Mouse (Mus musculus) hindbrain, embryonic 15.5 days (tissue): ENCODE results near the gene Endod1. TPM values are rescaled to one million over a fixed set of nuclear protein-coding genes. Genes with fewer than 3 reads are reported as not detected.
A peak's percentile ranks its signal among the peaks of the same experiment; 100 is the strongest.

ENCODE experiments used
- ATAC-seq: fragments of 200-750 bp; cut with Nextera tagmentation; 2 replicates; pipeline ENCODE4 v1.8.0; 2017; ENCODE audit warnings: low read depth, moderate number of reproducible peaks, moderate TSS enrichment; ENCODE audit not compliant: low FRiP score
- H3K27ac ChIP-seq: fragments of 300-500 bp; sonication (generic); replicated peaks from 2 replicates; pipeline ENCODE4 v1.5.1; 2015; ENCODE audit warnings: mild to moderate bottlenecking, inconsistent platforms
- H3K27me3 ChIP-seq: fragments of 300-500 bp; sonication (generic); 2 replicates; pipeline ENCODE4 v1.6.1; 2015; ENCODE audit warnings: control low read depth, inconsistent platforms
- H3K36me3 ChIP-seq: fragments of 300-500 bp; sonication (generic); 2 replicates; pipeline ENCODE4 v1.6.1; 2015; ENCODE audit warnings: control low read depth, inconsistent platforms
- H3K4me1 ChIP-seq: fragments of 300-500 bp; sonication (generic); replicated peaks from 2 replicates; pipeline ENCODE4 v1.6.1; 2015; ENCODE audit warnings: control low read depth, inconsistent platforms
- H3K4me2 ChIP-seq: fragments of 300-500 bp; sonication (generic); 2 replicates; pipeline ENCODE4 v1.6.1; 2015; ENCODE audit warnings: moderate library complexity, mild to moderate bottlenecking, inconsistent platforms
- H3K4me3 ChIP-seq: fragments of 300-500 bp; sonication (generic); 2 replicates; pipeline ENCODE4 v1.5.1; 2015; ENCODE audit warnings: mild to moderate bottlenecking, inconsistent platforms
- H3K9ac ChIP-seq: fragments of 300-500 bp; sonication (generic); 2 replicates; pipeline ENCODE4 v1.6.1; 2015; ENCODE audit warnings: inconsistent platforms
- H3K9me3 ChIP-seq: fragments of 300-500 bp; sonication (generic); 2 replicates; pipeline ENCODE4 v1.6.1; 2016; ENCODE audit warnings: control low read depth, inconsistent platforms
- WGBS: fragments of 180-500 bp; shearing (Covaris S2); methylation state at CpG from one replicate; pipeline ENCODE4 v1.1.7; 2015; 5-methylcytosine and 5-hydroxymethylcytosine counted together
- polyA plus RNA-seq: library from polyadenylated mRNA; unstranded; fragments of >200 nt; fragmentation: Nextera tagmentation; extraction: Ambion mirVana; gene quantifications from 2 replicates; pipeline ENCODE4 v1.2.1, GENCODE M21; 2015

Gene Endod1
- polyA plus RNA-seq, 1 experiment from 2014 or later: 30.6 TPM

DNA sequence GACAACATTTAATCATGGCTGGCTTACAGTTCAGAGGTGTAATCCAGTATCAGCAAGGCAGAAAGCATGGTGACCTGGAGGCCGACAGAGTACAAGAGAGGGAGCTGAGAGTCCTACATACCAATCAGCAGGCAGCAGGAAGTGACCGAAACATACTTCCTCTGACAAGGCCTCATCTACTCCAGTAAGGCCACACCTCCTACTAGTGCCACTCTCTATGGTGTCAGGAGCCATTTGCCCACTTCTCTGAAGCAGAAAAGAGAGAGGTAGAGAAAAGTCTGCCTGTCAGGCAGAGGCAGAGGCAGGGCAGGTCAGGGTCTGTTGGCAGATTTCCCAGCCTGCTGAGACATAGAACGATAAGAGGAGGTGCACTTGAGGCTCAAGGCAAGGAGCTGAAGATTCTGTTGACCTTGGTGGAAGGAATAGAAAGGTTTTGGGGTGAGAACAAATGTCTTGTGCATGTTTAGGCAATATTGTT is 10.6 kb upstream of the Endod1 start:
- Histone ChIP-seq H3K4me3 (no peak overlapping the region), H3K27me3 (no peaks in the 10 kb centered on the region), H3K9ac (no peak overlapping the region), H3K27ac (no peak overlapping the region), H3K36me3 (no peaks in the 10 kb centered on the region), H3K9me3 (no peaks in the 10 kb centered on the region), H3K4me1 (no peaks in the 10 kb centered on the region), H3K4me2 (no peak overlapping the region)
- WGBS: 85% methylated on average over 3 of the region's 3 CpGs
- ATAC-seq: no peak

DNA sequence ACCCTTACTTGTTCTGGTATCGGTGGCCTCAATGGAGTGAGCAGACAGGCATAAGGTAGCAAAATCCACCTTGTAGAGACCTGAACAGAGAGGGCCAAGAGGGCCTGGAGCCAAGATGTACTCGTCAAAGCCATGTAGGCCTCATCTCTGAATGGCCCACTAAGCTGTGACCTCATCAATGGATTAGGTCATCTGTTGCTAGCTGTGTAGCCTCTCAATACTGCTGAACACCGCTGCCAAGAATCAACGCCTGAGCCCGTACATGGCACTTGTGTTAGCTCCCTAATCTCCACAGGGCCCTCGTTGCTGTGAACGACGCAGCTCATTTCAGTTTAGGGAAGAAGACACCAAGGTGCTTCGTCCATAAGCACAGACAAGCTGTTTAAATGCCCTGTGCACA is 10.0 kb upstream of the Endod1 start:
- H3K27me3 ChIP-seq: no peaks in the 10 kb centered on the region
- no peaks in the 10 kb centered on the region for H3K36me3 ChIP-seq
- ATAC-seq: no peak
- no peak overlapping the region for H3K27ac ChIP-seq
- H3K4me3 ChIP-seq: no peak overlapping the region
- no peaks in the 10 kb centered on the region for H3K4me1 ChIP-seq
- no peak overlapping the region for H3K4me2 ChIP-seq
- no peak overlapping the region for H3K9ac ChIP-seq
- WGBS: 93% methylated on average over 9 of the region's 9 CpGs
- H3K9me3 ChIP-seq: no peaks in the 10 kb centered on the region

DNA sequence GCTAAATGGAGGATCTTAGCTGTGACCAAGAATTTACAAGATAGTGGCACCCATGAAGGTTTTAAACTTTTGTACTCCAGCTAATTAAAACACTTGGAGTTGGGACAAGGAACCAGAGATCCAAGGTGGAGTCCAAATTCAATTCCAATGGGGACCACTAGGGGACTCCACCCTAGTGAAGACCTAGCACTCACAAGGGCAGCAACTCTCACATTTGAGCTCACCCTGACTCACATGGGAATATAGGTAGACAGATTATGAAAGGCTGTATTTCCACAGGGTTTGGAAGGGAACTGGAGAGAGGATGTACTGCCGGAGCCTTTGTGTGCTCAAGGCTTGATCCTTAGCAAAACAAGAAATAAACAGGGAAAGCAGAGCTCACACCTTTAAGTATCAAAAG is 9.0 kb upstream of the Endod1 start:
- H3K9ac ChIP-seq: no peak overlapping the region
- H3K27ac ChIP-seq: no peak overlapping the region
- no peak for ATAC-seq
- no peaks in the 10 kb centered on the region for H3K9me3 ChIP-seq
- H3K4me1 ChIP-seq: no peaks in the 10 kb centered on the region
- H3K4me2 ChIP-seq: no peak overlapping the region
- 97% methylated on average over 1 of the region's 1 CpGs for WGBS
- no peak overlapping the region for H3K4me3 ChIP-seq
- H3K36me3 ChIP-seq: no peaks in the 10 kb centered on the region
- no peaks in the 10 kb centered on the region for H3K27me3 ChIP-seq

DNA sequence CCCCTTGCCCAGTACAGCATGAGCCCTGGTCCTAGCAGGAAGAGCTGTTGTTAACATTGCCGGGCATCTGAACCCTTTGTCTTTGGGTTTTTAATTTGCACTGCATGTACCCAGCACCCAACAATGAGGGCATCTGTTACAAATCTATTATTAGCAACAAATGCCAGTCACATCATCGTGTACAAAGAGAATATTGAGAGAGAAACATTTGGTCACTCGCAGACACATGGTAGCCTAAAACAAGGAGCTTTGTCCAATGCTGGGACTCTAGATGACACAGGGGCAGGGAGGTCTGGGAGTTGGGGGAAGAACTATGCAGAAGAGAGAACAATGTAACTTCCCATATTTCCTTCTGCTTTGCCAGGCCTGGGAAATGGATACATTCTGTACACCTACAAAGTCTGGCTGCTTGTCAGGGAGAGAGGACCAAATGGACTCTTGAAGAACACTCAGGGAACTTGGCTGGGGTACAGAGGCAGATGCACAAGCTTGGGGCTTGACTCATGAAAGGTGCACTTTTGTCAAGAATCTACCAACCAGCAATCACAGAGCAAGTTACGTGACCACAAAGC is 7.8 kb upstream of the Endod1 start:
- H3K4me3 ChIP-seq: no peak overlapping the region
- no peak overlapping the region for H3K27ac ChIP-seq
- H3K4me2 ChIP-seq: no peak overlapping the region
- no peak for ATAC-seq
- no peaks in the 10 kb centered on the region for H3K9me3 ChIP-seq
- 48% methylated on average over 4 of the region's 4 CpGs for WGBS
- no peaks in the 10 kb centered on the region for H3K36me3 ChIP-seq
- no peaks in the 10 kb centered on the region for H3K27me3 ChIP-seq
- H3K9ac ChIP-seq: no peak overlapping the region
- H3K4me1 ChIP-seq: no peaks in the 10 kb centered on the region

DNA sequence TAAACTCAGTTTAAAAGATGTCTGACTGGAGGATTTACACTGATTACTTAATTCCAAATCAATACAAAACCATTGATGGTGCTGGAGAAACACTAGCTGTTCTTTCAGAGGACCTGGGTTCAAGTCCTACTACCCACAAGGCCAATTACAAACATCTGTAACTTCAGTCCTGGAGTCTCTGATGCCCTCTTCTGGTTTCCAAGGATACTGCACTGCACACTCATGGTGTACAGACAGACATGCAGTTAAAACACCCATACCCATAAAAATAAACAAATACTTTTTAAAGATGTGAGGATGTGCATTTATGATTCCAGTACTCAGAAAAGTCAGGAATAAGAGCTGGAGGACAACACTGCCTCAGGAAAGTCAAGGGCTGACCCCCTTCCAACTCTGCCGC is 6.7 kb upstream of the Endod1 start:
- Histone ChIP-seq H3K9me3 (no peaks in the 10 kb centered on the region), H3K4me1 (no peaks in the 10 kb centered on the region), H3K4me2 (no peak overlapping the region), H3K27me3 (no peaks in the 10 kb centered on the region), H3K27ac (no peak overlapping the region), H3K36me3 (no peaks in the 10 kb centered on the region), H3K9ac (no peak overlapping the region), H3K4me3 (no peak overlapping the region)
- no peak for ATAC-seq
- 100% methylated on average over 1 of the region's 1 CpGs for WGBS

DNA sequence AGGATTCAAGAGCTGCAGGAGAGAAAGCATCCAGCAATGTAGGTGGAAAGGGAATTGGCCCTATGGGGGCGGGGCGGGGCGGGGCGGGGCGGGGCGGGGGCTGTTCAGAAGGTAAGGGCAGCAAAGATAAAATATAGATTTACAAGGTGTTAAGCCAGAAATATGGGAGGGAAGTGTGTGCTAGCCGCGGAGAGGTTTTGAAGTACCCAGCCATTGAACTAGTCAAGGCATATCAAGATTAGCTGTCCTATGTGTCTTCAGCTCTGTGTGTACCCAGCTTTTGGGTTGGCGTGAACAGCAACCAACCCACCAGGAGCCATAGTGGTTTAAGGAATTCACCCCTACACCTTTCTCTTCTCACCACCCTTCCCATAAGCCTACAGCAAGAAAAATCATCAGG is 5.5 kb upstream of the Endod1 start:
- 89% methylated on average over 9 of the region's 9 CpGs for WGBS
- ATAC-seq: no peak
- Histone ChIP-seq H3K9ac (no peak overlapping the region), H3K27me3 (no peaks in the 10 kb centered on the region), H3K27ac (no peak overlapping the region), H3K4me1 (peaks cover 6% of the 10 kb centered on the region), H3K4me3 (no peak overlapping the region), H3K36me3 (no peaks in the 10 kb centered on the region), H3K9me3 (no peaks in the 10 kb centered on the region), H3K4me2 (no peak overlapping the region)

DNA sequence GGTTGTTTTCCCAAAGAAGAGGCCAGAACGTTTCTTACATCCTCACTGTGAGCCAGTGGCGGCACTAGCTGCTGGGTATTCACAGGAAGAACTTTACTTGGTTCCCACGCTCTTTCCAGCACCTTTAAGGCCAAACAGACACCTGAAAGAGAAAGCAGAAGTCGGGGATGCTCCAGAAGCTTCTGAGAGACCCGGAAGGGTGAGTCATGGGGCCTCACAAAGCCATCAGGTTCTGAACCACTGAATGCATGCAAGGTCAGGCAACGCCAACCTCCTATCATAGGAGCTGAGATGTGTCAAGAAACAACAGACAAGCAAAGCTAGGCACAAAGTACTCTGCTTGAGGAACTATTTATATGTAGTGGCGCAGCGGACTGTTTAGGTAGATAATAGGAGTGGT is 4.4 kb upstream of the Endod1 start:
- no peak overlapping the region for H3K27ac ChIP-seq
- no peak overlapping the region for H3K4me2 ChIP-seq
- H3K9ac ChIP-seq: no peak overlapping the region
- H3K4me3 ChIP-seq: no peak overlapping the region
- H3K4me1 ChIP-seq: peaks cover 11% of the 10 kb centered on the region
- no peaks in the 10 kb centered on the region for H3K27me3 ChIP-seq
- no peaks in the 10 kb centered on the region for H3K36me3 ChIP-seq
- ATAC-seq: no peak
- WGBS: 87% methylated on average over 8 of the region's 8 CpGs
- no peaks in the 10 kb centered on the region for H3K9me3 ChIP-seq

GRCm38 (mm10) chr9:14383186-14383920 is 2.0 kb upstream of the Endod1 start:
- no peak for ATAC-seq
- H3K4me3 ChIP-seq: no peak overlapping the region
- H3K36me3 ChIP-seq: no peaks in the 10 kb centered on the region
- H3K27me3 ChIP-seq: no peaks in the 10 kb centered on the region
- no peaks in the 10 kb centered on the region for H3K9me3 ChIP-seq
- H3K27ac ChIP-seq: no peak overlapping the region
- H3K4me2 ChIP-seq: no peak overlapping the region
- WGBS: 89% methylated on average over 4 of the region's 4 CpGs
- peaks cover 24% of the 10 kb centered on the region for H3K4me1 ChIP-seq
- H3K9ac ChIP-seq: no peak overlapping the region

DNA sequence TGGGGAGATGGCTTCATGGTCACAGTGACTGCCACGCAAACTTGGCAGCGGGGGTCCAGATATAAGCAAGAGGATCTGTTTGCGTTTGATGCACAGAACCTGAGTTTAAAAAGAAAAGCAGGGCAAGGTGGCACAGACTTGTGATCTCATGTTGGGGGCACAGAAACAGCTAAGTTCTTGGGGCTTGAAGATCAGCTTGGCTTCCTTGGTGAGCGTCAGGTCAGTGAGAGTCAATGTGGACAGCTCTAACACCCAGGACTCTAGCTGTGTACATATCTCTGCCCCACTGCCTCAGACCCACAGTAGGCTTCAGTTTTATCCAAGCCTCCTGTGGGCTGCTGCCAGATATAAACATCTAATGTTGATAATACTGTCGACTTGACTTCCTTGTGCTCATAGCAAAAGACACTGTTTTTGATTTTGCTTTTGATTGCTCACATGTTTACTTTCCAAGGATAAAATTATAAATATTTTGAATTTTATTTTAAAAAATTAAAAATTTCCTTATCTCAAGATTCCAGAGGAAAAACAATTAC is 1.0 kb upstream of the Endod1 start:
- Histone ChIP-seq H3K4me1 (peaks cover 24% of the 10 kb centered on the region), H3K9me3 (no peaks in the 10 kb centered on the region), H3K27ac (no peak overlapping the region), H3K36me3 (no peaks in the 10 kb centered on the region), H3K9ac (no peak overlapping the region), H3K4me2 (peak overlapping the region; percentile 83; the same call in 1 of the 2 replicates), H3K4me3 (no peak overlapping the region), H3K27me3 (no peaks in the 10 kb centered on the region)
- WGBS: 84% methylated on average over 5 of the region's 5 CpGs
- ATAC-seq: no peak

DNA sequence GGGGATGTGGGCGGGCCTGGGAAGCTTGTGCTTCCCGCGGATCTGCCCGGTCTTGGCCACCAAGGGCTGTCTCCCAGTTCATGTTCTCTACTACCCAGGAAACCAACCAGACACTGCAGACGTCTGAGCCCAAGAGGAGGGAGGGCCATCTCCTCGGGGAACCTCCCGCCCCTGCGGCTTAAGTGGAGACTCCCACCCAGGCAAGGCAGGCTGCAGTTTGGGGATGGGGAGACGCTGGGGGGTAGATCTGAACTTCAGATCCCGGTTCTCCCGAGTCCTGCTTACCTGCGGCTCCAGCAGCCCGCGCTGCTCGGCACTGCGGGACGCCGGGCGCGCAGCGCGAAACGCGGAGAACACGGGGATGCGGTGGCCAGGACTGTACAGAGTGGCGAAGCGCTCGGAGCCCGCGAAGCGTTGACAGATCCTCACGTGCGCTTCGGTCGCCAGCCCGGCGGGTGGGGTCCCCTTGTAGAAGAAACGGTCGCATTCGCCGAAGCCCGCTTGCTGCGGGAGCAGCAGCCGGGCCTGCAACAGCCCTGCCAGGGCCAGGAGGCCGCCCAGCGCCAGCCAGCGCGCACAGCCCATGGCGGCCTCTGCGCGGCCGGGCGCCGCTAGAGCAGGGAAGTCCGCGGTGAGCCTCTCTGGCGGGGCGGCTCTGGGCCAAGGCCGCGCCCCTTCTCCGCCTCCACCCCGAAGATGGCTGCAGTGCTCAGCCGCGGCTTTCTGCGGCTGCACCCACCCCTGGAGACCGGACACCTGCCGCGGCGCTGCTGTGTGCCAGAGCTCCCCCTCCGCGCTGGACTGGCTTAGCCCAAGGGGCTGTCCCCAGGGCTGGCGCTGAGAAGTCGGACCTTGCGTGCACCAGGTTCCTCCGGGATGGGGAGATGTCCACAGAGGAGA is 671 bp downstream of the Endod1 start:
- H3K27me3 ChIP-seq: no peaks in the 10 kb centered on the region
- peaks cover 24% of the 10 kb centered on the region for H3K4me1 ChIP-seq
- WGBS: under 1% methylated on average over 72 of the region's 76 CpGs
- no peaks in the 10 kb centered on the region for H3K36me3 ChIP-seq
- peak overlapping the region; percentile 81 for H3K4me3 ChIP-seq
- peak; percentile 95 for ATAC-seq
- H3K4me2 ChIP-seq: peak overlapping the region; percentile 83
- peak overlapping the region; percentile 87 for H3K27ac ChIP-seq
- H3K9me3 ChIP-seq: no peaks in the 10 kb centered on the region
- H3K9ac ChIP-seq: peak overlapping the region; percentile 84

GRCm38 (mm10) chr9:14379769-14380385 is 1.4 kb downstream of the Endod1 start:
- H3K4me3 ChIP-seq: peak overlapping the region; percentile 81
- peak overlapping the region; percentile 87 for H3K27ac ChIP-seq
- no peak for ATAC-seq
- peak overlapping the region; percentile 83 for H3K4me2 ChIP-seq
- H3K9ac ChIP-seq: peak overlapping the region; percentile 84
- WGBS: 29% methylated on average over 8 of the region's 8 CpGs
- no peaks in the 10 kb centered on the region for H3K27me3 ChIP-seq
- H3K9me3 ChIP-seq: no peaks in the 10 kb centered on the region
- H3K4me1 ChIP-seq: peaks cover 24% of the 10 kb centered on the region
- H3K36me3 ChIP-seq: no peaks in the 10 kb centered on the region
